Mouse (Mus musculus): ENCODE measurements around the gene Rb1. TPM values are rescaled to one million over a fixed set of nuclear protein-coding genes. Genes with fewer than 3 reads are reported as not detected.

Gene Rb1
- polyA plus RNA-seq, 1 experiment from 2014 or later = 41.4 TPM

DNA sequence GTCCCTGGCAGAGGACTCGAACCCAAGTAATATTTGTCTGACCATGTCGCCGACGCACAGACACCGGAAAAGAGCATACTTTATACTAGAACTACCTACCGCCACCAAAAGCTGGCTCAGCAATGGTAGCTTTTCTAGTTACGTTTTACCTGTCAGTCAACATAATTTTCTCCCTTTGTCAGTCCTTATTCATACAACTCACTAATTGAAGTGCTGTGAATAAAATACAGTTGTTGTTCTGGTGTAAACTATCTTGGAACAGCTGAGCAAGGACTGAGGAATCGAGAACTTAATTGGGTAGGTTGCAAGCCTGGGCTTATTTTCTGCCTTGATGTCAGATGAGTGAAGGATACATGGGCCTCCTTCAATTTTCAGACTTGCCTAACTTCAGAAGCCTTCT lies 889 bp upstream of the Rb1 start:
- no peaks in the 10 kb centered on the region for H3K9me3 ChIP-seq (ENCODE audit: control insufficient read depth, low read length)
- H3K27ac ChIP-seq (ENCODE audit: low read depth, low read length) = peak overlapping the region; percentile 94
- H3K36me3 ChIP-seq (ENCODE audit: control insufficient read depth, insufficient read depth, low read length) = no peaks in the 10 kb centered on the region
- no peaks in the 10 kb centered on the region for H3K27me3 ChIP-seq (ENCODE audit: control insufficient read depth, insufficient read depth, low read length)
- peak overlapping the region; percentile 88 for H3K9ac ChIP-seq (ENCODE audit: low read length)
- H3K4me3 ChIP-seq (ENCODE audit: low read depth, low read length) = peak overlapping the region; percentile 94
- H3K4me2 ChIP-seq = peak overlapping the region; percentile 64
- no peak for DNase-seq (ENCODE audit: low spot score, missing footprints)
- H3K4me1 ChIP-seq (ENCODE audit: control insufficient read depth, insufficient read depth, low read length) = peaks cover 12% of the 10 kb centered on the region
- 9% methylated on average over 8 of the region's 8 CpGs for WGBS
- no peak for ATAC-seq (ENCODE audit: low FRiP score)

DNA sequence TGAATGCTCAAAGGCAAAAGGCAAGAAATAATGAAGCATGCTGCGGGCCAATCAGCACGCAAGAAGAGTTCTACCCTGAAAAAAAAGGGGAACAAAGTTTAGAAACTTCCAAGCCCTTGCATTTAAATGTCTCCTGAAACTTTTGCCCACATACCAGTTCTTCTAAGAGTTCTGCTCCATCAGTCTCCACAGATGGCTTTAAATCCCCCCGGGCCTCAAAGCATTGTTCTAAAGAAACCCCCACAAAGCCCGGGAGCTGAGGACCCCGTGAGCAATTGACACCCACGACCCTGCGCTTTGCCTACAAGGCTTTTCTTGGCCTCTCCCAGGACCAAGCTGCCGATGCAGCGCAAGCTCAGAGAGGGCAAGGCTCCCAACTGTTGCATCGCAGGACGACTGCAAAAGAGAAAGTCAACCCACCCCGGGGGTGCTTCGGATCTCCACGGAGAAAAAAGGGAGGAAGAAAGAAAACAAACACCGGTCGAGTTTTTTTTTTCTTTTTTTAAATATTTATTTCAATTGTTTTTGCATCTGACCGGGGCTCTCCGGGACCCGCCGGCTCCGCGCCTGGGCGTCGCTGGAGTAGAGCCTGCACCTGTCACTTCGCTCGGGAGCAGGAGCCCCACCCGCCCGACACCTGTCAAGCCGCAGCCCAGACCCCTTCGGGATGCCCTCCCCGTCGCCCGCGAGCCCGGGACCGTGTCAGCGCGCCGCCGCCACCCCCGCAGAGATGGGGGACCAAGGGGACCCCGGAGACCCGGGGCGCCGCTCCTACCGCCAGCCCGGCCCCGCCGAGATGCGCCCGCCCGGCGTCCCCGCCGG lies 777 bp downstream of the Rb1 start:
- H3K4me1 ChIP-seq (ENCODE audit: control insufficient read depth, insufficient read depth, low read length) = peaks cover 12% of the 10 kb centered on the region
- H3K27me3 ChIP-seq (ENCODE audit: control insufficient read depth, insufficient read depth, low read length) = no peaks in the 10 kb centered on the region
- ATAC-seq (ENCODE audit: low FRiP score) = peak; percentile 68
- WGBS = under 1% methylated on average over 49 of the region's 55 CpGs
- no peaks in the 10 kb centered on the region for H3K9me3 ChIP-seq (ENCODE audit: control insufficient read depth, low read length)
- peak overlapping the region; percentile 64 for H3K4me2 ChIP-seq
- DNase-seq (ENCODE audit: low spot score, missing footprints) = peak; percentile 95
- H3K27ac ChIP-seq (ENCODE audit: low read depth, low read length) = peak overlapping the region; percentile 94
- H3K36me3 ChIP-seq (ENCODE audit: control insufficient read depth, insufficient read depth, low read length) = no peaks in the 10 kb centered on the region
- H3K4me3 ChIP-seq (ENCODE audit: low read depth, low read length) = peak overlapping the region; percentile 94
- H3K9ac ChIP-seq (ENCODE audit: low read length) = peak overlapping the region; percentile 88

DNA sequence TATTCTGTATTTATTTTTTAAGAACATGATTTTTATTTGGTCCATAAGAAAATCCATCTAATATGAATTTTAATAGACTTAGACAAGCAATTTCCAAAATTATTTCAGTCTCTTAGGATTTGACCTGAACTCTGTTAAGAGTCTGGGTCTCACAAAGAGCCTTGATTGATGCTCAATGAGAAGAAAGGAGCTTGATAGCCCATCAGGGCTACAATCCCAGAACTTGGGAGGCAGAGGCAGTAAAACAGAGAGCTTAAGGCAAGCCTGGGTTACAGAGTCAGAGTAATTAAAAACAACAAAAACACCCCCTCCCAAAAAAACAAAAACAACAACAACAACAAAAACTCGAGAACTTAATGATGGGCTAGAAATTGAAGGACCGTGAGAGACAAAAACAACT lies 1.7 kb downstream of the Rb1 start:
- no peak overlapping the region for H3K9ac ChIP-seq (ENCODE audit: low read length)
- DNase-seq (ENCODE audit: low spot score, missing footprints) = no peak
- H3K27me3 ChIP-seq (ENCODE audit: control insufficient read depth, insufficient read depth, low read length) = no peaks in the 10 kb centered on the region
- no peak overlapping the region for H3K27ac ChIP-seq (ENCODE audit: low read depth, low read length)
- ATAC-seq (ENCODE audit: low FRiP score) = no peak
- H3K4me1 ChIP-seq (ENCODE audit: control insufficient read depth, insufficient read depth, low read length) = peaks cover 12% of the 10 kb centered on the region
- H3K4me2 ChIP-seq = peak overlapping the region; percentile 64
- no peaks in the 10 kb centered on the region for H3K36me3 ChIP-seq (ENCODE audit: control insufficient read depth, insufficient read depth, low read length)
- 51% methylated on average over 2 of the region's 2 CpGs for whole genome bisulfite sequencing
- peak overlapping the region; percentile 6; the same call in 1 of the 2 replicates for H3K4me3 ChIP-seq (ENCODE audit: low read depth, low read length)
- H3K9me3 ChIP-seq (ENCODE audit: control insufficient read depth, low read length) = no peaks in the 10 kb centered on the region

DNA sequence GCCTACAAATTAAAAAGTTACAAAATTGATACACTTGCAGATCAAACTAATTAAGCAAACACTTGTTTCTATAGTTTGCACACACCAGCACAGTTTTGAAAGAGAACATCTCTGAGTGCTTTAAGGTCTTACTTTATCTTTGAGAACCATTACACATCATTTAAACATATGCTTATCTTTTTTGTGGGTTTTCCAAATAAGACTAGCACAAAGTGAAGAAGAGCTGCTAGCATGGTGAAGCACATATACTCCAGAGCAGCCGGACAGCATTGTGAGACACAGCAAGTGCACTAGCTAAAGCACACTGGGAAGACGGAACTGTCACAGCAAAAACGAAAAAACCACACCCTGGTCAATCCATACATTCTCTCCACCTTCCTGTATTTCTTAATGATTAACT lies 3.5 kb downstream of the Rb1 start:
- DNase-seq (ENCODE audit: low spot score, missing footprints) = no peak
- Histone ChIP-seq H3K27me3 (ENCODE audit: control insufficient read depth, insufficient read depth, low read length) (no peaks in the 10 kb centered on the region), H3K27ac (ENCODE audit: low read depth, low read length) (no peak overlapping the region), H3K36me3 (ENCODE audit: control insufficient read depth, insufficient read depth, low read length) (no peaks in the 10 kb centered on the region), H3K4me3 (ENCODE audit: low read depth, low read length) (no peak overlapping the region), H3K9ac (ENCODE audit: low read length) (no peak overlapping the region), H3K9me3 (ENCODE audit: control insufficient read depth, low read length) (no peaks in the 10 kb centered on the region), H3K4me2 (no peak overlapping the region), H3K4me1 (ENCODE audit: control insufficient read depth, insufficient read depth, low read length) (peaks cover 12% of the 10 kb centered on the region)
- 84% methylated on average over 3 of the region's 3 CpGs for WGBS
- no peak for ATAC-seq (ENCODE audit: low FRiP score)

DNA sequence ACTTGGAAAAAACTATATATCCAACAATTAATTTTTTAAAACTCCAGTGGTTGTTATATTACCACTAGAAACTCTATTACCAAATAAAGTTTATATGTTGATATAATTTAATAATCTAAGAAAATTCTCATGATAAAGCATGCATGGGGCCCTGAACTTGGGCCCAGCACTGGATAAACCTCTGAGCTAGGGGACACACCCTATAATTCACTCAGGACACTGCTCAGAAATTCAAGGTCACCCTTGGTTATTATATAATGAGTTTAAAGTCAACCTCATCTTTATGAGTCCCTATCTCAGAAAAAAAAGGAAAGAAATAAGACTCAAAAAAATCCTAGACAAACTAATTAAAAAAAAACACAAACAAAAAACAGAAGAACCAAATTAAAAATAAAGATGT lies 8.7 kb downstream of the Rb1 start:
- Histone ChIP-seq H3K4me2 (no peak overlapping the region), H3K4me1 (ENCODE audit: control insufficient read depth, insufficient read depth, low read length) (no peaks in the 10 kb centered on the region; the same call in 1 of the 2 replicates), H3K4me3 (ENCODE audit: low read depth, low read length) (no peak overlapping the region), H3K9me3 (ENCODE audit: control insufficient read depth, low read length) (no peaks in the 10 kb centered on the region), H3K27me3 (ENCODE audit: control insufficient read depth, insufficient read depth, low read length) (no peaks in the 10 kb centered on the region), H3K9ac (ENCODE audit: low read length) (no peak overlapping the region), H3K36me3 (ENCODE audit: control insufficient read depth, insufficient read depth, low read length) (no peaks in the 10 kb centered on the region), H3K27ac (ENCODE audit: low read depth, low read length) (no peak overlapping the region)
- no peak for ATAC-seq (ENCODE audit: low FRiP score)
- no peak for DNase-seq (ENCODE audit: low spot score, missing footprints)

DNA sequence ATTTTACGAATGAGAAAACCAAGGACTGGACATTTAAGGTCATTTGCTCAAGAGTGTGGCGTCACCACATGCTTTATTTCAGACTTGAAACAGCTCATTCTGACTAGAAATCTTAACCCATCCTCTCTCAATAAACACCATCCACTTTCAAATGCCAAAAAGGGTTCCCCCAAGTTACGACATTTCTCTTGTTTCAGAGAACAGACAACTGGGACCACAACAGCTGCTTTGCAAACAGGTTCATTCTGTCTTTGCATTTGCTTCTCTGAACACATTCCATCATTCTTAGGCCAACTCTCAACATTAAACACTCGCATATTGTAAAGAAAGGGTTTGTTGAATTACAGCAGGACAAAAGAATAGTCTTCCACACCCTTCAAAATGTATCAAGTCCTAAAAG lies 11.8 kb downstream of the Rb1 start:
- Histone ChIP-seq H3K4me3 (ENCODE audit: low read depth, low read length) (no peak overlapping the region), H3K4me1 (ENCODE audit: control insufficient read depth, insufficient read depth, low read length) (no peaks in the 10 kb centered on the region; the same call in 1 of the 2 replicates), H3K9me3 (ENCODE audit: control insufficient read depth, low read length) (no peaks in the 10 kb centered on the region), H3K36me3 (ENCODE audit: control insufficient read depth, insufficient read depth, low read length) (no peaks in the 10 kb centered on the region), H3K27me3 (ENCODE audit: control insufficient read depth, insufficient read depth, low read length) (no peaks in the 10 kb centered on the region), H3K4me2 (no peak overlapping the region), H3K9ac (ENCODE audit: low read length) (no peak overlapping the region), H3K27ac (ENCODE audit: low read depth, low read length) (no peak overlapping the region)
- WGBS = 71% methylated on average over 4 of the region's 4 CpGs
- no peak for DNase-seq (ENCODE audit: low spot score, missing footprints)
- no peak for ATAC-seq (ENCODE audit: low FRiP score)

DNA sequence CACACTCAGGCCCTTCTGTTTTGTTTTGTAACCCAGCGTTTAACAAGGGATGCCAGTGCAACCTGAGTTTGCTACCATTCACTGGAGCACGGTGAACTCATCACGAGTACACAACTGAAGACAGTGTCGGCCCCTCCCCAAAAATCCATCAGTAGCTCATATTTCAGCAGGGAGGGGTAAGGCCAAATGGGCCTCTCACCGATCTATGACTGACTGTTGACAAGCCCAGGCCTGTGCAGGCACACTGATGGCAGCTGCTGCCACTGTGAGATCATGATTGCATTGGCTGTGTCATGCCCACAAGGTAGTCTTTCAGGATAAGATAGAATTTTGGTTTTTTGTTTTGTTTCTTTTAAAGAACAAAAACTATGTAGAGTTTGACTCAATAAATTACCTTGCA lies 12.2 kb downstream of the Rb1 start:
- DNase-seq (ENCODE audit: low spot score, missing footprints) (no peak), ATAC-seq (ENCODE audit: low FRiP score) (peak; percentile 46; the same call in 1 of the 2 replicates)
- H3K27ac ChIP-seq (ENCODE audit: low read depth, low read length) = no peak overlapping the region
- H3K36me3 ChIP-seq (ENCODE audit: control insufficient read depth, insufficient read depth, low read length) = no peaks in the 10 kb centered on the region
- no peak overlapping the region for H3K4me3 ChIP-seq (ENCODE audit: low read depth, low read length)
- no peak overlapping the region for H3K4me2 ChIP-seq
- no peaks in the 10 kb centered on the region for H3K9me3 ChIP-seq (ENCODE audit: control insufficient read depth, low read length)
- no peaks in the 10 kb centered on the region; the same call in 1 of the 2 replicates for H3K4me1 ChIP-seq (ENCODE audit: control insufficient read depth, insufficient read depth, low read length)
- H3K9ac ChIP-seq (ENCODE audit: low read length) = no peak overlapping the region
- 81% methylated on average over 5 of the region's 5 CpGs for WGBS
- H3K27me3 ChIP-seq (ENCODE audit: control insufficient read depth, insufficient read depth, low read length) = no peaks in the 10 kb centered on the region

DNA sequence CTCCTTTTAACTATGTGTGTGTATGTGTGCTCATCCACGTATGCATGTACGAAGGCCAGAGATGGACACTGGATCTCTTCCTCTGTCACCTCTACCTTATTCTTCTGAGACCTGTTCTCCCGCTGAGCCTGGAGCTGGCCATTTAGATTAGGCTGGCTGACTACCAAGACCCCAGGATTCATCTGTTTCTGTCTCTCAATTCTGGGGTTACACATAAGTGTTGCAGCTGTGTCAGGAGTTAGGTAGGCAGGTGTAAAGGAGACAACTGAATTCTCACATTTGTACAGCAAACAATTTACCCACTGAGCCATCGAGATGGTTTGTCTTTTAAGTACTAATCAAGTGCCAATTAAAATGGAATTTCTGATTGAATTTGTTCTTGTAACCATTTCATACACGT lies 12.7 kb downstream of the Rb1 start:
- Histone ChIP-seq H3K9me3 (ENCODE audit: control insufficient read depth, low read length) (no peaks in the 10 kb centered on the region), H3K9ac (ENCODE audit: low read length) (no peak overlapping the region), H3K4me1 (ENCODE audit: control insufficient read depth, insufficient read depth, low read length) (no peaks in the 10 kb centered on the region; the same call in 1 of the 2 replicates), H3K36me3 (ENCODE audit: control insufficient read depth, insufficient read depth, low read length) (no peaks in the 10 kb centered on the region), H3K27me3 (ENCODE audit: control insufficient read depth, insufficient read depth, low read length) (no peaks in the 10 kb centered on the region), H3K4me3 (ENCODE audit: low read depth, low read length) (no peak overlapping the region), H3K4me2 (no peak overlapping the region), H3K27ac (ENCODE audit: low read depth, low read length) (no peak overlapping the region)
- ATAC-seq (ENCODE audit: low FRiP score) (no peak), DNase-seq (ENCODE audit: low spot score, missing footprints) (no peak)
- 91% methylated on average over 5 of the region's 5 CpGs for WGBS

DNA sequence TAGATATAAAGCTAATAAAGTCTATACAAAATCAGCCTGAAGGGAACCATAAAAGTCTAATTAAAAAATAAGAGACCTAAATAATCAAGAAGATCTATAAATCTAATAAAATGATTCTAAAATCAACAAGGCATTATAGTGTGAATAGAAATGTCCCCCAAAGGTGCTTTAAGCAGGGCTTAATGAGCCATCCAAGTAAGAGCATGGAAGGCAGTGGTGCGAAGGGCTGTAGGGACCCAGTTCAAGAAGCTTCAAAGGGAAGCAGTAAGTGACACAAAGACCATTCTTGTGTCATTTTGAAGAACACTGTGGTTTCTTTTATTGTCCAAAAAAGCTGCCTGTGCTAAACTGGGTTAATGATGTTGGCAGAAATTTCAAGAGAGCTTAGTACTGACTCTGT lies 18.1 kb downstream of the Rb1 start:
- Histone ChIP-seq H3K9ac (ENCODE audit: low read length) (no peak overlapping the region), H3K4me2 (no peak overlapping the region), H3K36me3 (ENCODE audit: control insufficient read depth, insufficient read depth, low read length) (no peaks in the 10 kb centered on the region), H3K27ac (ENCODE audit: low read depth, low read length) (no peak overlapping the region), H3K9me3 (ENCODE audit: control insufficient read depth, low read length) (no peaks in the 10 kb centered on the region), H3K4me1 (ENCODE audit: control insufficient read depth, insufficient read depth, low read length) (no peaks in the 10 kb centered on the region), H3K4me3 (ENCODE audit: low read depth, low read length) (no peak overlapping the region), H3K27me3 (ENCODE audit: control insufficient read depth, insufficient read depth, low read length) (no peaks in the 10 kb centered on the region)
- ATAC-seq (ENCODE audit: low FRiP score) (no peak), DNase-seq (ENCODE audit: low spot score, missing footprints) (no peak)
- 92% methylated on average over 1 of the region's 1 CpGs for WGBS
